Mouse (Mus musculus) spleen, postnatal 14 days (tissue): ENCODE data around the gene Iqsec3.

Source experiments
- DNase-seq, 2 experiments: peaks; one replicate each; pipeline ENCODE4 v3.0.0; 2021 to 2022; ENCODE audit warnings: low spot score in 2 of 2

Iqsec3 gene

DNA sequence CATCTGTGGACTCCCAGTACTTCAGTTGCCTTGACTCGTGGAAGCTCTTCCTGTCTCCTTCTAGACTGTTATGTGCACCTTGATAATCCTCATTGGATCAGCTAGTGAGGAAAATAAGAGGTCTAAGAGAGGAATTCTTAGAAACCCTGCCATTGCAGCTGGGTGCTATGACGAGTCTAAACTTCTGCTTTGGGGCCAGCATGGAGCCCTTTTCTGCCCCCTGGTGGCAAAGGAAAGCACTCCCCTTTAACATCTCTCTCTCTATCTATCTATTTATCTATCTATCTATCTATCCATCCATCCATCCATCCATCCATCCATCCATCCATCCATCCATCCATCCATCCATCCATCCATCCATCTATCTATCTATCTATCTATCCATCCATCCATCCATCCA, 106.9 kb downstream of the Iqsec3 start:
- DNase-seq = peak in 1 of 2 experiments; percentile 16

DNA sequence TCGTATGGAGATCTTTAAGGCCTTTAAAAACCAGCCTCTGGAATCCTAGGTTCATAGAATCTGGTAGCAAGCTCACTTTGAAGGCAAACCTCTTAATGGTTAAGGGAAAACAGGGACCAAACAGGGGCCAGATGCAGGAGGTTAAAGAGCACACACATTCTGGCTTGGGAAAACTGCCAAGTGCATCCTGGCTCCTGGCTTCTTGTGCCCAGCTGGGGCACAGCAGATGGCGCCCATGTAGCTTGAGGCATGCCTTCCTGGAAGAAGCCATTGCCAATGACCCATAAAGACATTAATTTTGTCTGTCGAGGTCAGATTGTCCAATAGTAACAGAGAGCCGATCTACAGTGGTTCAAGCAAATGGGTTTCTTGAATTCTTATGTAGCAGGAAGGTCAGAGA, 109.5 kb downstream of the Iqsec3 start:
- DNase-seq = no peak

DNA sequence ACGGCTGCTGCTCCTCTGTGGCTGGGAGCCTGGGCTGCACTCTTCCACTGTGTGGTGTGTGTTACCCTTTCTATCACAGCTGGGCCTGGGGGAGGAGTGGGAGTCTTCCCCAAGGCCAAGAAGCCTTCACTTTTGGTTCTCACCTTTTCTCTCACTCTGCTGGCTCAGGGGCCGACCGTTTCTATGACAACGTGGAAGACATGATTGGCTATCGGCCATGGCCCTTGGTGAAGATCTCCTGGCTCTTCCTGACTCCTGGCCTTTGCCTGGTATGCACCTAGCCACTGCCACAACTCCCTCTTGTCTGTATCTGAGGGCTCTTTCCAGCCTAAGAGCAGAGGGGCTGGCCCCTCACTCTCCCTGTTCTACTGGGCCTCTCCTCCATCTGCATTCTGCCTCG, 110.4 kb downstream of the Iqsec3 start:
- no peak for DNase-seq

DNA sequence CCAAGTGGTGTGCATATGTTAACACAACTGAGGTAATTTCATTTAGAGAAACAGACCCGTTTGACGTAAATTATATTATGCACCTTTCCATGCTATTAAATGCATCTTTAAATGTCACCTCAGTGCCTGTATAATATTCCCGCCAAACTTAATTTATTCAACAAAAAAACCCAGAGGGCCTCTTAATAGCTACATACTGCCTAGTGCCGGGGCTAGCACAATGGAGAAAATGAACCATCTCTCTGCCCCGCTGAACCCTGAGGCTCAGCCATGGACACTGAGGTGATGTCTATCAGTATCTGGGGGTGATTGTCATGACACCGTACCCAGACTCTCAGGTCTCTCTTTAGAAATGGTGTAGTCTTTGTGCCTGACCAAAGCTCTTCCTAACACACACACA, 116.2 kb downstream of the Iqsec3 start:
- DNase-seq = no peak

DNA sequence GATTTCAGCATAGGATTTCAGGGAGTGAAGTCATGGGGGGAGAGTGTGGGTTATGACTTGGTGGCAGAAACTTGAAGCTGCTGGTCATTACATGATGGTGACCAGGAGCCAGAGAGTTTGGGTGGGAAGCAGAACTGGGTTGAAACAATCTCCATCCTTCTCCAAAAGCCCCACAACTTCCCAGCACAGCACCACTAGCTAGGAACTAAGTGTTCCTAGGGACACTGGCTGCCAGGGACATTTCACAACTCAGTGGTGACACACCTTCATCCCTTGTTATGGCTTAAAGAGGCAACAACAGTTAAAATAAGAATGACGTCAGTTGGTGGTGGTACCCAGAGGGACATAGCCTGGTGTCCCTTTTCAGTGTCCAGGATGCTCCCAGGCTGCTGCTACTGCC, 117.4 kb downstream of the Iqsec3 start:
- no peak for DNase-seq

DNA sequence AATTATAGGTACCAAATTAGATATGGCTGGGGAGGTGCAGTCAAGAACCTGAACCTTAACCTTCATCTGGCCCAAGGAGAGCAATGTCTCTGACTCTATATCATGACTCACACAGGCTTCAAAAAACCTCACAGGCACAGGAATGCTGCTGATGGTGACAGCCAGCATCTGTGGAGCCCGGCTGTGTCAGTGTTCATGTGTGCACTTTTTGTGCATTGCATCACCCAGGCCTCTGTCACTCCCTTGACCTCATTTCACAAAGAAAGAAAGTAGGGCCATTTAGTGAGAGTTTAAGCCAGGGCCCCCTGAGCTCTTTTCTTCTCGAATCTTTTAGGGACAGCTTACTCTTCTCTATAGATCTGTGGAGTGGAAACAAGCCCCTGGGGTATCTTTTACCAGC, 121.2 kb downstream of the Iqsec3 start:
- no peak for DNase-seq

DNA sequence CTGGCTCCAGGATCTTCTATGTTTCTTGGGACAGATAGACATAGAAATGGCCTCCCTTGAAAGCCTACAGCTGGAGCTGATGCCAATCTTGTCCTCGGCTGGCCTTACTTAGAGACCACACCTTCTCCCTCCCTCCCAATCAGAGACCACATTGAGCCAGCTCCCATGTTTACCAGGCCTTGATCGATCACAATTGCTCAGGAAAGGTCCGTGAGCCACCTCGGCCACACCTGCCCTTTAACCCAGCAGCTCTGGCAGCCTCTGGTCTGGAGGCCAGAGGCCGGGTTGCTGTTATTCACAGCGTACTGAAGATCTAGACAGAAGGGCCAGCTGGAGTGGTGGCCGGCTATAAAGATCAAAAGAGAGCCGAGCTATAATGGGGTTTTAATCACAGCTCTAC, 127.0 kb downstream of the Iqsec3 start:
- no peak for DNase-seq

DNA sequence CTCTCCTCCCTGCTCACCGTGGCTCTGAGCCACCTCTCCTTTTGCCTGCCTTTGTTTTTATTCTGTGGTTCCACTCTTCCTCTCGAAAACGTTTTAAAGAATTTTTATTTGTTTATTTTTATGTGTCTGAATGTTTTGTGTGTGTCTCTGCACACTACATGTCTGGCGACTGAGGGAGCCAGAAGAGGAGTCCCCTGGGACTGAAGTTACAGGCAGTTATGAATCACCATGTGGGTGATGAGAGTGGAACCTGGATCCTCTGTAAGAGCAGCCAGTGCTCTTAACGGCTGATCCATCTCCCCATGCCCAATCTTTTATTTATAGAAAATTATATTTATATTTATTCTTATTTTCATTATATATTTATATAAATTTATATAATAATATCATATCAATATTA, 129.1 kb downstream of the Iqsec3 start:
- DNase-seq = no peak

DNA sequence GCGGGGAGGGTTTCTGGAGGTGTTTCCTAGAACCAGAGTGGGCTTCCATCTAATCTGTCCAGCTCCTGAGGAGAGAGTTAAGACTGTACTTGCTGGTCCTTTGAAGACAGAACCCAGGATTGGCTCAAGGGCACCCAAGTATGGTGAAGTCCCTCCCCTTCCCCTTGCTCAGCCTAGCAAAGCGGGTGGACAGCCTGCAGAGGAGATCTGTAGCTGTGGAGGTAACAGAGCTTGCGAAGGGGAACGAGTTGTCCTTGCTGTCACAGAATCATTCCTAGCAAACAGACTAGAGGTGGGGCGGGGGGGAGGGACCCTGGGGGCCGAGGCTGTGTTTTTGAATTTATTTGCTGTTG, 129.7 kb downstream of the Iqsec3 start:
- no peak for DNase-seq

DNA sequence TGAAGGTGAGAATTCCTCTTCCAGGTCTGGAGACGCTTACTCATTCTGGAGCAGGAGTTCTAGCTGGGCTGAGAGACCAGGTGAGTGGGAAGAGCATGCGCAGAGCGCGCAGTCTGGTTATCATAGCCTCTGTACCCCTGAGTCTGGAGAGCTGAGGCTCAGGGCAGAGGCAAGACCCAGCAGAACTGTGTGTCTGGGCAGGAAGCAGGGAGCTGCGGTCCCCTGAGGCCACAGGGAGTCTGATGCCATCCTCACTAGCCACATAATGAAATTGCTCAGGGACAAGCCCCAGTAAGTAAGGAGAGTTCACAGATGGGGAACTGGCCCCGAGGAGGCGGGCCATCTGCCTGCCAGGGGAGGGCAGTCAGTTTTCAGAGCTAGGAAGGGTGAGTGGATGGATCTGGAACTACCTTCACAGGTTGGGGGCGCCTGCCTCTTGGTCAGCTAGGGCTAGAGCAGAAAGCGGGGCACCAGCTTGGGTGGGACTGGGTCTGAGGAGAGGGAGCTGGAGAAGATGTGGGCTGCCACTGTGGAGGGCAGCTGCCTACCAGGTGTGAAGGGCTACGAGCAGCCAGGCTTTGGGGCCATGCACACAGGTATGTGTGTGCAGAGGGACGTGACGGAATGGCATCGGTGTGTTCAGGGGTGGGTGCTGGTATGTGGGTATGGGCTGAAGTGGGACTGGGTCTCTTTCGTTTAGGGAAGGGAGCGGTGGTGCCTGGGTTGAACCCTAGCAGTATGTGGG, 130.3 kb downstream of the Iqsec3 start, which contains the start of gene Slc6a12:
Slc6a12 (plus strand) TSS at position 51 of the 745 bp plus-strand sequence.
- DNase-seq = no peak

DNA sequence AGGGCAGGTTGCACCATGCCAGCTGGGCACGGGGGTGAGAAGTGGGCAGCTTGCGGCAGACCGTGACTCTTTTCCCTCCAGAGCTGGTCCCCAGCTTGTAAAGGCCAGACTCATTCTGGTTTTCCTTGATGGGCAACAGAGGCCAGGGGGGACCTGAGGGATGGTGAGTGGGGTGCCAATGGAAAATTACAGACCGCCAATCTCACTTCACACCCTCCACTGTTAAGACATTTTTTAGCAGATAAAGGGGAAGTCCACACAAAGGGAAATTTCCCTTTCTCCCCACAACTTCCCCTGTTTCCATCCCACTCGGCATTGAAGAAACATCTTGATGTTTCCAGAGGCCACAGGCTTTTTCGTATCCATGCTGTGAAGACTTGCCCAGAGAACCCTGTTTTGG, 131.8 kb downstream of the Iqsec3 start:
- DNase-seq = no peak

DNA sequence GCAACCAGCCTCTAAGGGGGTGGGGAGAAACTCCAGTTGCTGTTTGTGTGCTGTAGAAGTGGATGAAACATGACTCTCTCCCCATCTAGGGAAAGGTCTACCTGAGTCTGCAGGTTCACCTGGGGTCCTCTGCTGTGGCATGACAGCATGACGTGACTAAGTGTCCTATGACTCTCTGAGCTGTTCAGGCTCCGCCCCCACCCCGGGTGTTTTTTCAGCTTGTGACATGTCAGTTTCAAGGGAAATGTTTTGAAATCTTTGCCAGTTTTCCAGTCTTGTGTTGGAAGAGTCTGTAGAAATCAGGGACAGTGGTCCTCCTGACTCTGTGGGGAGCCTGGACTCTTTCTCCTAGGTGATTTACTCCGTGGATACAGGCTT, 135.0 kb downstream of the Iqsec3 start:
- DNase-seq = no peak

DNA sequence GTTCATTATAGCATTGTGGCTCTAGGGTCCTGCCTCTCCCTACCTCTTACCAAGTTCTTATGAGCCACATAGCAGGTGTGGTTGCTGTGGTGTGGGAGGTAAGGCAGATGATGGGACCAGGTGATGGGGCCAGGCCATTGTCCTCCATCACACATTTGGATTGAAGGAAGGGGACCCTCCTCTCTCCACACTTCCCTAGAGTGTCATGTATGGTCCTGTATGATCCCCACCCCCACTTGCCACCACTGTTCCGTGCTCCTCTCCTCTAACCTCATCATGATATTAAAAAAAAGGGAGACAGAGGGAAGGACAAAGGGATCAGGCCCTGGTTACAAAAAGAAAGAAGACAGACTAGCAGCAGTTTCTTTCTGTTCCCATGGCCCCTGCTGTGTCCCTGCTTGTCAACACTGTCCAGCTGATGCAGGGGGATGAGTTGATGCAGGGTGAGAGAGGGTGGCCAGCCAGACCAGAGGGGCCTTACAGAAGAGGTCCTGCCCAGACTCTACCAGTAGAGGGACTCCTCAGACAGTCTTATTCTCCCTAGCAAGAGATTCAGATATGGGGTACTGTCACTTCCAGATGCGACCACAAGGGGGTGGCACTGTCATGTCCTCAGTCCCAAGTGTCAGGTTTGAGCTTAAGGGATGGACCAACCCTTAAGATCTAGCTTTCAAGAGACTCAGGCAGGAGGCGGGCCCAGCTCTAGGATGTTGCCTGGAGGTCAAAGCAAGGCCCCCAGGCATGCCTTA, 135.5 kb downstream of the Iqsec3 start:
- DNase-seq = peak; percentile 52 to 66

DNA sequence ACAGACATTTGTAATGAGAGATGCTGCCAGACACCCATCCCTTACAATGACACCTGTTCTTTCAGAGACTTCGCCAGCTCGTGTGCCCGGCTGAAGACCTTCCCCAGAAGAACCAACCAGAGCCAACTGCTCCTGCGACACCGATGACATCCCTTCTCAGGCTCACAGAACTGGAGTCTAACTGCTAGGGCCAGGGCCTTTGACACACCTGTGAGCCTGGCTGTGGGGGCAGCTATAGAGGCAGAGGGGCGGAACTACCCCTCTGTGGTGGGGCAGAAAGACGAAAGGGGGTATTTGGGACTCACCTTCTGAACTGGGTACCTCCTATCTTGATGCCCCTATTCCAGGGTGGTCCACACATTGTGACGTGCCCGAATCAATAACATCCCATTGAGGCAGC, 136.2 kb downstream of the Iqsec3 start:
- no peak for DNase-seq

DNA sequence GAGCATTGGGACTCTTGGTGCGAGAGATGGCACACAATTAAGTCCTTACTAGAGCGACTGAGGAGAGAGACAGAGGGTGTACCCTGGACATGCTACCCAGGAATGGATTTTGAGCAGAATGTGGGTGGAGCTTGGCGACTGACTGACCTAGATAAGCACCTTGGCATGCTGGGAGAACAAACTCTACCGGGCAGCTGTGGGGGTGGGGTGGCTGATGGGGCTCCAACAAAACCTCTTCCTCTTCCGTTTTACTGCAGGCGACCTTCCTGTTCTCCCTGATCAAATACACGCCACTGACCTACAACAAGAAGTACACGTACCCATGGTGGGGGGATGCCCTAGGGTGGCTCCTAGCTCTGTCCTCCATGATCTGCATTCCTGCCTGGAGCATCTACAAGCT, 136.9 kb downstream of the Iqsec3 start:
- peak; percentile 41 for DNase-seq

DNA sequence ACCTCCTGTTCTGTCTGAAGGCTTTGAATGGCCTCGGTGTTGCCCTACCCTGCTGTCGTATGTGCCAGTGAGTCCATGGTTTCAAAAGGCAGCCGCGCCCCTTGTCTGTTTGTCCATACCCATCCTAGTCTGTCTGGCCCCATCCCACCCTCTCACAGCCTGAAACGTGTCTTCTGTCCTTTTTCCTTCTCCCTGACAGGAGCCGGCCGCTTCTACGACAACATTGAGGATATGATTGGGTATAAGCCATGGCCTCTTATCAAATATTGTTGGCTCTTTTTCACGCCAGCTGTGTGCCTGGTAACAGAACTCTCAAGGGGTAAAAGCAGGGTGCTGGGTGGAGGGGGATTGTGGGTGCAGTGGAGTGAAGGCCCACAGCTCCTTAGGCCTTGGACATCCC, 137.6 kb downstream of the Iqsec3 start:
- no peak for DNase-seq

DNA sequence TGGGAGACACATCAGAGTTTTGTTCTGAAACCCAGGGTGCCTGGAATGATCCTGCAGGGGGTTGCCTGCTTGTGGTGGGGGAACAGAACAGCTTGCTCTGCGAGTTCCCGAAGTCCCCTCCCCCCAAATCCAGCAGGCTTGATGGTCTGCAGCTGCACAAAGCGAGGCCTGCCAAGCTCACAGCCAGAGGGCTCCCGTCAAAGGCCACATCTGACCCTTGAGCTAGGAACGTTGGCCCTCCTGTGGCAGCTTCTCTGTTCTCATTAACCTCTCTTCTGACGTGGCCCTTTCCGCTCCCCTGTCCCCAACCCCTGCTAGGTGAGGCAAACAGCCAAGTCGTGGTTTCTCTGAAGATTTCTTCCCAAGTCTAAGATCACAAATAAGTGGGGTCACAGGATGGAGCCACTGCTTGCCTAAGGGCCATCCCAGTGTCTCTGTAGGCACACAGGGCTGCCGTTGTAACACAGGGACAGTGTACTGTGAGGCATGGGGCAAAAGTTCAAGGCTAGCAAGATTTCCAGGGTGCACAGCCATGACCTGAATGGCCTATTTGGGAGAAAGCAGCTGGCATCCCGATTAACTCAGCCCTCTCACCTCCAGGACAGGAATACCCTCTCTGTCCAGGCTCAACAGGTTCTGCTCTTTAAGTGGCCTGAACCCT, 143.5 kb downstream of the Iqsec3 start:
- no peak for DNase-seq

DNA sequence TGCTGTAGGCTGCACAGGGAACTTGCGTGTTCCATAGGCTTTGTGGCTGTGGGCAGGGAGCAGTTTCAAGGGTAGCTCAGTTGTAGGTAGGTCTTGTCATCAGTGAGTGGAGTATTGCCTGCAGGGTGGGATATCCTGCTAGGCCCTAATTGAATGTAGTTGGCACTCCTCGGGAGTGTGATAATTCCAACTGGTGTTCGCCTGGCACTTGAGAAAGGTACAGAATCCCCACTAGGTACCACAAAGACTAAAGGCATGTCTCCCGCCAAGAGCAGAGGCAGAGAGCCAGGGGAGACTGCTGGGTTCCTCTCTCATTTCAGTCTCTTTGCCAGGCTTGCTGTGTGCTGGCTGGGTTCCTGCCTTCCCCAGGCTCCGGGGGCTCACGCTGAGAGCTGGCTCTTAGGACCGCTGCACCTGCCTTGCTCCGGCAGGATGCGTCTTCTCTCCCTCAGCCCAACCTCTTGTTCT, 145.0 kb downstream of the Iqsec3 start:
- DNase-seq = no peak

DNA sequence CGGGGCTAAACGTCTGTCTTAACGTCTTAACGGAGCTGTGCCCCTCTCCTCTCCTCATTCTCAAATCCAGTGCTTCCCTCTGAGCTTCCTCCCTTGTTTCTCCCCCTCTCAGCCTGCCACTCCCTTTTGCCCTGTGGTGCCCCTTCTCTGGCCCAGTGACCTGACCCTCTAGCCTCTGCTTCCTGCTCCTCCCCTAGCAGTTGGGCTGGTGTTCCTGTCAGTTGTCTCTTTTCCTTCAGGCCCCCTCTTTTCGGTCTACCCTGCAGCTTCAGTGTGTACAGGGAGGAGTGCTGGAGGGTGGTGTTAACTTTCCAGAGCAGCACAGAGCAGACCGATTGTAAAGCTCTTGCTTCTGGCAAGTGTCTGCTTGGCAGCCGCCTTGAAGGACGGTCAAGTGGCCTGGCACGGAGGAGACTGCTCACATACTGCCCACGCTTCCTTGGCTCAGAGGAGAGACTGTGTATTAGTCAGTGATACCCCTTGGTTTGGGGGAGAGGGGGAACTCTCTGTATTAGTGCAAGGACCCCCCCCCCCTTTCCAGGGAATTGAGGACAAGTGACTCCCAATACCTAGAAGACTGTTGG, 146.9 kb downstream of the Iqsec3 start:
- no peak for DNase-seq

DNA sequence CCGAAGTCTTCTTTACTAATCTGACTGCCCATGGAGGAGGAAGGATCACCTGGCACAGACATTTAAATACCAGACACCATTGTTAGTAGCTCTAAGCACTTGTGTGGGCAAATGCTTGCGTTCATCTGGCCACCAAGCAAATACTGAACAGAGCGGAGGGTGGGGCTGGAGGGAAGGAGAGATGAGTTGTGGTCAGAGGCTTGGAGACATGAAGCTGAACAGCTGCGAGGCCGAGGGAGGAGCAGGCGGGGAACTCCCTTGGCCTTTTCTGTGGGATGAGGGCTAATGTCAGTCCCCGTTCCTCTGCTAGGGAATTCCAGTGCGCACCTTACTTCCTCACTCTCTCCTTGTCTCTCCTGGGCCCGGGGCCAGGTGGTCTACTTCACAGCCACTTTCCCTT, 147.7 kb downstream of the Iqsec3 start:
- DNase-seq = no peak

DNA sequence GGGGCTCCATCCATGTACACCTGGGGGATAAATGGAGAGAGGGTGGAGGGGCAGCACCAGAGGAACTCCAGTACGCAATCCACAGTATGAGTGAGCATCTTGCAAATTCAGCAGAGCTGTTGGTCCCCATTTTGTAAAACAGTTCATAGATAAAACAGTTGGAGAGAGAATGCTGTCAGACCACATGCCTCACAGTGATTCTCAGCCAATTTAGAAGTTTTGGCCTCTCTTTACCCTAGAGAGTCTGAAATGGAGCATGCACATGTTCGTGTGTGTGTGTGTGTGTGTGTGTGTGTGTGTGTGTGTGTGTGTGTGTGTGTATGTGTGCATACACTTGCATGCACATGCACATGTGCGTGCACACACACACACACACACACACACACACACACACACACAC, 148.2 kb downstream of the Iqsec3 start:
- DNase-seq = no peak
